Mouse (Mus musculus) C2C12 (cell line): Measurements from ENCODE around the gene Gnpat.

ENCODE experiments used
- CEBPB ChIP-seq: IDR thresholded peaks from one replicate; pipeline ENCODE4 v1.6.1; 2011; ENCODE audit warnings: low read depth, mild to moderate bottlenecking, control low read depth, moderate library complexity
- CTCF ChIP-seq: IDR thresholded peaks from one replicate; pipeline ENCODE4 v1.5.1; 2011; ENCODE audit not compliant: control insufficient read depth, insufficient read depth, insufficient read length
- MAX ChIP-seq: IDR thresholded peaks from one replicate; pipeline ENCODE4 v1.6.1; 2011; ENCODE audit warnings: mild to moderate bottlenecking, control low read depth
- MYOD1 ChIP-seq: IDR thresholded peaks from one replicate; pipeline ENCODE4 v1.6.1; 2011; ENCODE audit warnings: low read depth; ENCODE audit not compliant: control insufficient read depth, insufficient read length
- MYOG ChIP-seq: IDR thresholded peaks from one replicate; pipeline ENCODE4 v1.6.1; 2011; ENCODE audit not compliant: control insufficient read depth, insufficient read length; ENCODE audit errors: extremely low read depth
- USF1 ChIP-seq: IDR thresholded peaks from one replicate; pipeline ENCODE4 v1.6.1; 2011; ENCODE audit warnings: low read depth, mild to moderate bottlenecking, control low read depth, moderate library complexity

GRCm38 (mm10) chr8:124896010-124896631 is 33.3 kb downstream of the Gnpat start:
- TF ChIP-seq CTCF = no peak
- TF ChIP-seq MYOD1 = no peak
- TF ChIP-seq CEBPB = no peak
- no peak for TF ChIP-seq MYOG
- TF ChIP-seq MAX = no peak
- no peak for TF ChIP-seq USF1
